Mouse (Mus musculus): ENCODE data around the gene Trabd2b. TPM values are rescaled to one million over a fixed set of nuclear protein-coding genes. Genes with fewer than 3 reads are reported as not detected.

Trabd2b gene
- polyA plus RNA-seq, 1 experiment = 1.6 TPM

GRCm38 (mm10) chr4:114472143-114472542 lies 65.6 kb downstream of the Trabd2b start:
- no peak; the same call in 1 of the 2 replicates for TF ChIP-seq CTCF (IDR thresholded peaks at IDR 0.05; ENCODE audit: control insufficient read depth, insufficient read depth, insufficient replicate concordance, low read depth, low read length)
- Histone ChIP-seq H3K27me3 (ENCODE audit: control insufficient read depth, insufficient read depth, low read length) (no peaks in the 10 kb centered on the region), H3K4me1 (ENCODE audit: control insufficient read depth, insufficient read depth, low read length) (no peaks in the 10 kb centered on the region), H3K36me3 (ENCODE audit: control insufficient read depth, insufficient read depth, low read length) (no peaks in the 10 kb centered on the region), H3K27ac (ENCODE audit: control insufficient read depth, insufficient read depth, low read depth, low read length) (no peak overlapping the region), H3K4me3 (ENCODE audit: control insufficient read depth, low read depth, low read length) (no peak overlapping the region)

GRCm38 (mm10) chr4:114476316-114476715 lies 69.8 kb downstream of the Trabd2b start:
- no peaks in the 10 kb centered on the region for H3K36me3 ChIP-seq (ENCODE audit: control insufficient read depth, insufficient read depth, low read length)
- H3K27me3 ChIP-seq (ENCODE audit: control insufficient read depth, insufficient read depth, low read length) = no peaks in the 10 kb centered on the region
- H3K27ac ChIP-seq (ENCODE audit: control insufficient read depth, insufficient read depth, low read depth, low read length) = no peak overlapping the region
- no peak for TF ChIP-seq POLR2A (IDR thresholded peaks at IDR 0.05; ENCODE audit: control insufficient read depth, low read depth, low read length)
- TF ChIP-seq CTCF (IDR thresholded peaks at IDR 0.05; ENCODE audit: control insufficient read depth, insufficient read depth, insufficient replicate concordance, low read depth, low read length) = no peak
- H3K4me1 ChIP-seq (ENCODE audit: control insufficient read depth, insufficient read depth, low read length) = no peaks in the 10 kb centered on the region
- no peak overlapping the region for H3K4me3 ChIP-seq (ENCODE audit: control insufficient read depth, low read depth, low read length)

DNA sequence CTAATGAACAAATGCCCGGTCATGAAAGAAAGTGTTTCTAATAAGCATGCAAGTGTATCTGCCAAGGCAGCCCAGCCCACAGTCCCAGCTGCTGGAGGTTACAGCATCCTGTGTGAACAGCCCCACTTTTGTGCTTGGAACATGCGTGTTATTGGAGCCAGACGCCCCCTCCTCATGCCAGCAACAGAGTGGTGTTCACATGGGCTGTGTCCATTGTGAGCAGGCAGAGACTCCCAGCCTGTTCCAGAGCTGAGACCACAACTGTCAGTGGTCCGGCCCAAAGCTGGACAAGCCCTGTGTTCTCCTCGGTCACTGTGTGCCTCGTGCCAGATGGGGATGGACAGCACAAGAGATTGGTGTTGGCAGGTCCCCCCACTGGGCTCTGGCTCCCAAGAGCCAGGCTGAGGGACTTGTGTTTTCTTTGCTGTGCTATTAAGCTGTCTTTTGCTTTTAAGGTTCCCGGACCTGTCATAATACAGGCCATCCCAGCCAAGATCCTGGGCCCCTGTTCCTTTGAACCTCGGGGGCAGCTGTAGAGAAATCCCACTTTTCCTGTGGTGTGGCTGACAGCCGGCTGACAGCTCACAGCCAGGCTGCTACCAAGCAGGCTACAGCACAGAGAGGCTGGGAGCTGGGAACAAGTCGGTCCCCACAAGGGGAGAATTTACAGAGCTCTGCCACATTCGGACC lies 70.7 kb downstream of the Trabd2b start:
- Histone ChIP-seq H3K4me3 (ENCODE audit: control insufficient read depth, low read depth, low read length) (no peak overlapping the region), H3K4me1 (ENCODE audit: control insufficient read depth, insufficient read depth, low read length) (no peaks in the 10 kb centered on the region), H3K27me3 (ENCODE audit: control insufficient read depth, insufficient read depth, low read length) (no peaks in the 10 kb centered on the region), H3K27ac (ENCODE audit: control insufficient read depth, insufficient read depth, low read depth, low read length) (no peak overlapping the region), H3K36me3 (ENCODE audit: control insufficient read depth, insufficient read depth, low read length) (no peaks in the 10 kb centered on the region)
- TF ChIP-seq CTCF (IDR thresholded peaks at IDR 0.05; ENCODE audit: control insufficient read depth, insufficient read depth, insufficient replicate concordance, low read depth, low read length) = no peak
- no peak for TF ChIP-seq POLR2A (IDR thresholded peaks at IDR 0.05; ENCODE audit: control insufficient read depth, low read depth, low read length)

DNA sequence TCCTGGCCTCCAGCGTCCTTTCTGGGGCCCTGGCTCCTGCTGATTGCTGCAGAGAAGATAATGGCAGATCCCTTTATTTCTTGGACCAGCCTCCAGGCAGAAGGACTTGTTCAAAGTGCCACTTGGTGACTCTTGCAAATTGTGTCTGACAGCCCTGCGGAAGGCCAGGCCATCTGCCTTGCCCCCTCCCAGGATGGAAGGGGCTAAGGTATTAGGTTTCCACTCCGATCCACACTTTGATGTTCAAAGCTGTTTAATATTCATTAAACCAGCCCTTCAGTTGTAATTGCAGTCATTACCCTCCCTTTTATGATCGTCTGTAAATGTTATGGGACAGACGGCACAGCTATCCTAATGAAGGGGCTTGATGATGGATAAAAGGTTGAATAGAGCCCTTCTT lies 75.0 kb downstream of the Trabd2b start:
- H3K27me3 ChIP-seq (ENCODE audit: control insufficient read depth, insufficient read depth, low read length) = no peaks in the 10 kb centered on the region
- no peak for TF ChIP-seq POLR2A (IDR thresholded peaks at IDR 0.05; ENCODE audit: control insufficient read depth, low read depth, low read length)
- no peak for TF ChIP-seq CTCF (IDR thresholded peaks at IDR 0.05; ENCODE audit: control insufficient read depth, insufficient read depth, insufficient replicate concordance, low read depth, low read length)
- H3K4me3 ChIP-seq (ENCODE audit: control insufficient read depth, low read depth, low read length) = no peak overlapping the region
- no peaks in the 10 kb centered on the region for H3K36me3 ChIP-seq (ENCODE audit: control insufficient read depth, insufficient read depth, low read length)
- H3K4me1 ChIP-seq (ENCODE audit: control insufficient read depth, insufficient read depth, low read length) = no peaks in the 10 kb centered on the region
- H3K27ac ChIP-seq (ENCODE audit: control insufficient read depth, insufficient read depth, low read depth, low read length) = no peak overlapping the region

DNA sequence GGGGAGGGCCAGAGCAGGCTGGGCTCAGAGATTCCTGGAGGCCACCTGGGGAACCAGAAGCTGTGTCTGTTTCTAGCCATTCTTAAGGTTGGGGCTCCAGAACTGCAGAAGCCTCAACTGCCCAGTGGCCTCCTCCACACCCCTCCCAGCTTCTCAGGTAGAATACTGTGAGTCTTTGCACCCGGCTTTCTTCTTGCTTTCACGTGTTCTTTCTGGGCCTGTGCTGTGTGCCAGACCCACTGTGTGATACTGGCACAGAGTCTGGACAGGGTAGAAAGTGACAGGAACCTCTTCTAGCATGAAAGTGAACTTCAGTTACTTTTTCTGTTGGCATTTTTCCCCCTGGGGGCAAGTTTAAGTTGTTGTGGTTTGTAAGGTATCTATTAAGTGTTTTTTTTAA lies 77.6 kb downstream of the Trabd2b start:
- no peak overlapping the region for H3K27ac ChIP-seq (ENCODE audit: control insufficient read depth, insufficient read depth, low read depth, low read length)
- TF ChIP-seq CTCF (IDR thresholded peaks at IDR 0.05; ENCODE audit: control insufficient read depth, insufficient read depth, insufficient replicate concordance, low read depth, low read length) = no peak
- TF ChIP-seq POLR2A (IDR thresholded peaks at IDR 0.05; ENCODE audit: control insufficient read depth, low read depth, low read length) = no peak
- no peaks in the 10 kb centered on the region for H3K4me1 ChIP-seq (ENCODE audit: control insufficient read depth, insufficient read depth, low read length)
- no peak overlapping the region for H3K4me3 ChIP-seq (ENCODE audit: control insufficient read depth, low read depth, low read length)
- no peaks in the 10 kb centered on the region for H3K27me3 ChIP-seq (ENCODE audit: control insufficient read depth, insufficient read depth, low read length)
- H3K36me3 ChIP-seq (ENCODE audit: control insufficient read depth, insufficient read depth, low read length) = no peaks in the 10 kb centered on the region

DNA sequence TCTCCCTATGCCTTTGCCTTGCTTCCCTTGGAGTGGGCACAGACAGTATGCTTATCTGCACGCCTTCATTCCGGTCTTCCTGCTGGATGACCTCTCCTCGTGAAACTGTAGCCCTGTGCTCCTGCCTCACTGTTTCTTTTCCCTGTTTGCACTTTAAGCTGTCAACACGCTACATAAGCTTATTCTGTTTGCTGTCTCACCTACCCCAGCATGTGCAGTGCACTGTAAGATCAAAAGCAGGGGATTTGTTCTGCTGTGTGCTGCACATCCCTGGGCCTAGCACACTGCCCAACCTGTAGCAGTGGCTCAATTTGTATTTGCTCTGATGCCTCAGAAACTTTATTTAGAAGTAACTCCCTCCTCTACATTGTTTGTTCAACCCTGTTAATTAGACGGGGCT lies 79.5 kb downstream of the Trabd2b start:
- no peaks in the 10 kb centered on the region for H3K36me3 ChIP-seq (ENCODE audit: control insufficient read depth, insufficient read depth, low read length)
- H3K27me3 ChIP-seq (ENCODE audit: control insufficient read depth, insufficient read depth, low read length) = no peaks in the 10 kb centered on the region
- H3K4me1 ChIP-seq (ENCODE audit: control insufficient read depth, insufficient read depth, low read length) = no peaks in the 10 kb centered on the region
- H3K27ac ChIP-seq (ENCODE audit: control insufficient read depth, insufficient read depth, low read depth, low read length) = no peak overlapping the region
- no peak overlapping the region for H3K4me3 ChIP-seq (ENCODE audit: control insufficient read depth, low read depth, low read length)
- TF ChIP-seq CTCF (IDR thresholded peaks at IDR 0.05; ENCODE audit: control insufficient read depth, insufficient read depth, insufficient replicate concordance, low read depth, low read length) (no peak), POLR2A (IDR thresholded peaks at IDR 0.05; ENCODE audit: control insufficient read depth, low read depth, low read length) (no peak)

- Histone ChIP-seq H3K27ac (ENCODE audit: control insufficient read depth, insufficient read depth, low read depth, low read length) (no peak overlapping the region), H3K4me1 (ENCODE audit: control insufficient read depth, insufficient read depth, low read length) (no peaks in the 10 kb centered on the region), H3K36me3 (ENCODE audit: control insufficient read depth, insufficient read depth, low read length) (no peaks in the 10 kb centered on the region), H3K4me3 (ENCODE audit: control insufficient read depth, low read depth, low read length) (no peak overlapping the region), H3K27me3 (ENCODE audit: control insufficient read depth, insufficient read depth, low read length) (no peaks in the 10 kb centered on the region)
- TF ChIP-seq CTCF (IDR thresholded peaks at IDR 0.05; ENCODE audit: control insufficient read depth, insufficient read depth, insufficient replicate concordance, low read depth, low read length) (no peak), POLR2A (IDR thresholded peaks at IDR 0.05; ENCODE audit: control insufficient read depth, low read depth, low read length) (no peak)
Observed at GRCm38 (mm10) chr4:114486885-114487531, 80.5 kb downstream of the Trabd2b start.

All from testis, adult 2 months (tissue).